Mouse (Mus musculus) layer of hippocampus, adult 9-11 months (tissue): Measurements from ENCODE around the gene Stpg2.
"Not testable (repeated sequence)": the region's sequence is repeated elsewhere in the genome, so short reads cannot be mapped to it uniquely, and the experiment has no call there.

Source experiments
- DNase-seq: peaks from one replicate; pipeline ENCODE4 v3.0.0; 2022

Stpg2 gene

GRCm38 (mm10) chr3:139205444-139205998 is at the start of gene Stpg2:
Gene Stpg2 (plus strand): TSS chr3:139205694.
- DNase-seq: peak; percentile 95

DNA sequence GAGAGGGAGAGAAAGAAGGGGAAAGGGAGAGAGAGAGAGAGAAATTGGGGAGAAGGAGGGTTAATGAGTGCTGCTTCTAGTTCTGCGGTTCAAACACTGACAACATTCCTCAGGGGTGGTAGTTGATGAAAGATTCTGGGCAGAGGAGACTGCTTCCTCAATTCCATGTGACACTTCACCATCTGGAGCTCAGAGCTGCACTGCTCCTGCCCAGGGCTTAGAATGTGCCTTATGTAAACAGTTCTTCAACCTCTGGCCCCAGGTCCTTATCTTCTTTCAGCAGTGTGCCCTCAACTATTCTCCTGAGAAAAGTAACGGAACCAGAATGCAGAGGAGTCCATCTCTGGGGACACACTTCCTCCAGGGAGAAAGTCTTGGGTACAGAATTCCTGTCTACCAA is 43.3 kb upstream of the Stpg2 start:
- DNase-seq: no peak

GRCm38 (mm10) chr3:139162658-139163057 is 42.8 kb upstream of the Stpg2 start:
- no peak for DNase-seq

DNA sequence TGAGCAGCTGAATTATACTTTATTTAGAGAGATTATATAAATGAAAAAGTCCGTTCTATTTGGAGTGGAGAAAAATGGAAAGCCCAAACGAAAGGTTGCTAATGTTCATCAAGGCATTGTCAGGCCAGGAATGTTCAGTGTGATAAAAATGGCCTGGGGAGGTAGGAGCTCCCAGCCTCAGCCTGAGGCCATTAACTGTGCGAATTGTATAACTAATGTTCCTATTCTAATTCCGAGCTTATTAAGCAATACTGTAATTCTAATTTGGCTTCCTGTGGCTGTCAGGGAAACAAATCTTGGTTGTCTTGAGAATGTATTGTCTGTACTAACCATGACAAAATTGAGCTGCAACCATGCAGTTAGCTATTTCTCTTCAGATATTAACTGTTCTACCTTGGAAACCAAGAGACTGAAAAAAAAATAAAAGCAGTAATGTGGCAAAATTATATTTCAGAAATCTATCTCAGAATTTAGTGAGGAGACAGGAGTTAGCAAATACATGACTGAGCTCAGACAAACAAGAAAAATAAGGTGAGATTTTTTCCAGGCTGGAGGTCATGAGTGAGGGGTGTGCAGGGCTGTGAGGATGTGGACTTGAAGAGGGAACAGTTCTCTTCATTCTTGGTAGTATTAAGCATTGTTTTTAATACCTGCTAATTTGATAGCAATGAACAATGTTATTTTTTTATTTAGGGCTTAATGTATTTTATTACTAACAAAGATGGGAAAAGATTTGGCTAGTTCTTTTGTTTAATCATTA is 36.8 kb upstream of the Stpg2 start:
- no peak for DNase-seq

DNA sequence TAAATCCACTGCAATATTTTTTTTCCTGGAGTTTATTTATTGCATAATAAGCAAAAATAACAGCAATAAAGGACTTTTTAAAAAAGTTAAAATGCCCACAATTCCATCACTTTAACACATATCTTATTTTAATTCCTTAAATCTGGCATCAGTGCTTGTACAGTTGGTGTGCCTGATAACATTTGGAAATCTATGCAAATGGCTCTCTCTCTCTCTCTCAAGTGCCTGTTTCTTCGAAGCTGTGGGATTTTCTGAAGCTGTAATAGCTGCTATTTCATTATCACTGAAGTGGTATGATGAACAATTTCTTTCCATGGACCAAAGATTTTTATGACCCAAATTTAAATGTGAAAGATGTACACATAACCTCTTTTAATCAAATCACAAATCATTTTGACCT is 35.8 kb upstream of the Stpg2 start:
- peak; percentile 7 for DNase-seq

GRCm38 (mm10) chr3:139176936-139177335 is 28.6 kb upstream of the Stpg2 start:
- no peak for DNase-seq

GRCm38 (mm10) chr3:139191541-139191940 is 14.0 kb upstream of the Stpg2 start:
- no peak for DNase-seq

DNA sequence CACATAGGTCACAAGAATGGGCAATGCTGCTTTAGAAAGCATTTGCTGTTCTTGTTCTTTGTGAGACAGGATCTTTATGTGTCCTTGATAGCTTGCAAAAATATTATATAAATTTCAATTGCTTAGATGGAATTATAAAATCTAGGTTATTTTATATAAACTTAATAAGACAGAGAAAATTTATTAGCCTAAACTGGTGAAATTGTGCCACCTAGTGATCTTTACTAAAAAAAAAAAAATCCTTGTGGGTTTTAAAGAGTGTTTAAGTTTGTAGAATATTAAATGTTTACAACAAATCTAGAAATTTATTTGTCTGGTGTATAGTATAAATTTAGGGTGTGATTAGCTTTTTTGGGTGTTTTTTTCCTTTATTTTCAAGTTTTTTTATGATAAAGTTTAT is 11.6 kb upstream of the Stpg2 start:
- DNase-seq: no peak

- DNase-seq: no peak
Observed at GRCm38 (mm10) chr3:139198412-139198811, 7.1 kb upstream of the Stpg2 start.

DNA sequence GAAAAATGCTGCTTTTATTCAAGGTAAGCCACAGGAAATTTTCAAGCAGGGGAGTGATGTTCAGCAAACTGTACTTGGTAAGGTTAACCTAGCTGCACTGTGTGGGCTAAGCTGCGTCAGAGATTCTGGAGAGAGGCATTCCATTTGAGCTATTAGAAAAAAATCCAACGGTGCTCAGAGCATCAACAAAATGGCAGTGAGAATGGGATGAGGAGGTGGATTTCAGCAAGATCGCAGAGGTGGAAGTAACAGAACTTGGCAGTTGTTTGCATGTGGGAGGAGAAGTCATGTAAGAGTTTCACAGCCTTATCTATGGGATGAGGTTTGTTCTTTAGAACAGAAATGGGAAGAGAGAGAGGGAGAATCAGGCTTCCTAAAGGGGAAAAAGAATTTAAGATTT is 5.2 kb upstream of the Stpg2 start:
- DNase-seq: no peak

GRCm38 (mm10) chr3:139216945-139217344 is 11.5 kb downstream of the Stpg2 start:
- no peak for DNase-seq

GRCm38 (mm10) chr3:139225123-139225522 is 19.6 kb downstream of the Stpg2 start:
- no peak for DNase-seq

- no peak for DNase-seq
Observed at GRCm38 (mm10) chr3:139226811-139227210, 21.3 kb downstream of the Stpg2 start.

GRCm38 (mm10) chr3:139245219-139245618 is 39.7 kb downstream of the Stpg2 start:
- no peak for DNase-seq

DNA sequence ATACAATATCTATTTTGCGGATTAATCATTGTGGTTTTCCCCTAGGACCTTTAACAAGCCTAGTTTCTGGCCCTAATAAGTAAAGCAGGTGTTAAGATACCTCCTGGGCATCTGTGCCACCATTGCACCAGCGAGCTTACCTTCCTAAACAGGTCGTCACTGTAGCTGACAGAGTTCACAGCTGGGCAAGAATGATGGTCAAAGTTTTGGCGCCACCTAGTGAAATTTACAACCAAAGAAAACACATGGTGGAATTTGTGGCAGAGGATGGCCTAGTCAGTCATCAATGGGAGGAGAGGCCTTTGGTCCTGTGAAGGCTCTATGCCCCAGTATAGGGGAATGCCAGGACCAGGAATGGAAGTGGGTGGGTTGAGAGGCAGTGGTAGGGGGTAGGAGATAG is 41.0 kb downstream of the Stpg2 start:
- DNase-seq: no peak

- not testable (repeated sequence) for DNase-seq
Observed at GRCm38 (mm10) chr3:139262359-139262758, 56.9 kb downstream of the Stpg2 start.

GRCm38 (mm10) chr3:139297909-139298308 is 92.4 kb downstream of the Stpg2 start:
- no peak for DNase-seq

- DNase-seq: no peak
Observed at GRCm38 (mm10) chr3:139308078-139308809, 102.8 kb downstream of the Stpg2 start.

GRCm38 (mm10) chr3:139311721-139312120 is 106.2 kb downstream of the Stpg2 start:
- DNase-seq: peak; percentile 14

DNA sequence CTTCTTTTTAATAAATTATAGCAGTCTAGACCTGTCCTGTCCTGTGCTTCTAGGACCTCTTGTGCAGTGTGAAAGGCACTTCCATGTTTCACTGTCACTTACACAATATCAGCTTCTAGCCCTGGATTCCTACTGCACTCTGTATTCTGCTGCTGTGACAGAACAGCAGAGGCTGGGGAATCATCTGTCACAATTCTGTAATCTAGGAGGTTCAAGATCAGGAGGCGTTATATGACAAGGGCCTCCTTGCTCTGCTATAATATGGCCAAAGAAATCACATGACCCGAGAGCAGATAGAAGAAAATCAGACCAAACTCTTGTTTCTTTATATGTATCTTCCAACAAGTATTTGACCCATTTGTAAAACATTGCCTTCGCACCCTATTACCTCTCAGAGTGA is 175.0 kb downstream of the Stpg2 start:
- DNase-seq: no peak

DNA sequence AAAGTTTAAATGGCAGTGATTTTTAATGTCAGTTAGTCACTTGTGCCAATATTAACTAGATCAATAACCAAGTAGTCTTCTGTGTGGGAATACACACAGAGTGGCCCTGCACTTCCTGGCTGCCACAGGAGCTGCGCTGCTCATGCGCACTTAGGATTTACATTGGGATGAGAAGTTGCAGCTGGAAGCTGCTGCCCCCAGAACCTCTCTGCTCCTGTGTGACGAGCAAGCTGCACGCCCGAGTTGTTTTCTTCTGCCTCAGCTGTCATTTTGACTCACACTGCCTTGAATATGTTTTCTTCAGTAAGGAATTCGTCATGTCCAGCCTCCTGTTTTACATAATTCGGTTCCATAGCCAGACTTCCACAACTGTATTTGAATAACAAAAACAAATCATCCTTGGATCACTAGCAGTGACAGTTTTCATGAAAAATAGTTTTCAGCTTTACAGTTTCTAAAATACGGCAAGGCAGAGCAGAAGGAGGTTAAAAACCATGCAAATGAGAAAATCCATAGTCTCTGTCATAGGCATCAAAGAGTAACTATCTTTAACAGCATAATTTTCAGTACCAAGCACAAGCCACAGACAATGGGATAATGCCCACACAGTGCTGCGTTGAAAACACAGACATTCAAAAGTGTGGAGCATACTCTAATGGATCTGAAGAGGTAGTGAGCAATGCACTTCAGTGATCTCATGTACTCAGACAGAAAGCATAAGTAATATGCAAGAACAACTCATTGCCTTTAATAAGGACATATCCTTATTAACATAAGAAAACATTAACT is 191.8 kb downstream of the Stpg2 start:
- peak; percentile 4 for DNase-seq

- DNase-seq: no peak
Observed at GRCm38 (mm10) chr3:139404673-139405072, 199.2 kb downstream of the Stpg2 start.

- DNase-seq: no peak
Observed at GRCm38 (mm10) chr3:139419142-139419541, 213.6 kb downstream of the Stpg2 start.
